Comparison of ENCODE assay signal across 9 mouse cellular contexts in genomic region chr5:114371331-114371730, GRCm38 (mm10). TPM values are rescaled to one million over a fixed set of nuclear protein-coding genes. Genes with fewer than 3 reads are reported as not detected.
DNase-seq lines count a peak whose midpoint lies in the region; ATAC-seq and TF ChIP-seq lines count a peak whose summit lies in the region.
"Had no signal": no experiment of that assay in that cellular context is flagged by ENCODE, and none has a peak within 500 bp of the region (broad histone marks: within the 10 kb centered on the region; RNA-seq: fewer than 3 reads in every experiment).

No protein-coding gene starts in this region.

- 15% methylated on average over 3 of the region's 3 CpGs for WGBS in heart, embryonic 11.5 days (ENCODE audit: insufficient replicate concordance)
- 13% methylated on average over 3 of the region's 3 CpGs for whole genome bisulfite sequencing in heart, embryonic 16.5 days
- WGBS in liver, embryonic 16.5 days (ENCODE audit: insufficient replicate concordance): 6% methylated on average over 3 of the region's 3 CpGs

- peaks cover 64% of the 10 kb centered on the region for H3K4me1 ChIP-seq in heart, embryonic 11.5 days (ENCODE audit: control insufficient read depth, insufficient read depth, low read length)
- H3K4me1 ChIP-seq in G1E (ENCODE audit: insufficient read depth, low read depth, low read length): peaks cover 83% of the 10 kb centered on the region
- H3K4me1 ChIP-seq in heart, embryonic 16.5 days (ENCODE audit: control insufficient read depth, insufficient read depth, low read length): peaks cover 62% of the 10 kb centered on the region
- peaks cover 55% of the 10 kb centered on the region for H3K4me1 ChIP-seq in liver, embryonic 16.5 days (ENCODE audit: control insufficient read depth, low read depth, low read length)

- H3K27me3 ChIP-seq in heart, embryonic 11.5 days (ENCODE audit: control insufficient read depth, insufficient read depth, low read length): no peaks in the 10 kb centered on the region
- H3K27me3 ChIP-seq in G1E (ENCODE audit: insufficient read depth, low read length): no peaks in the 10 kb centered on the region
- H3K27me3 ChIP-seq in heart, embryonic 16.5 days (ENCODE audit: control insufficient read depth, insufficient read depth, low read length): no peaks in the 10 kb centered on the region
- H3K27me3 ChIP-seq in liver, embryonic 16.5 days (ENCODE audit: control insufficient read depth, insufficient read depth, low read depth, low read length): no peaks in the 10 kb centered on the region
- H3K27me3 ChIP-seq: midbrain, embryonic 13.5 days had no signal

- ATAC-seq in heart, embryonic 11.5 days (replicated peaks; ENCODE audit: insufficient number of reproducible peaks, low FRiP score, low TSS enrichment): no peak
- peak; percentile 80 for ATAC-seq in G1E (ENCODE audit: extremely low read depth, insufficient number of reproducible peaks, low FRiP score, poor library complexity, severe bottlenecking)
- ATAC-seq in heart, embryonic 16.5 days (replicated peaks; ENCODE audit: extremely low read depth, insufficient read depth, low FRiP score): no peak
- peak; percentile 57 for ATAC-seq in liver, embryonic 16.5 days (ENCODE audit: low read depth)
- ATAC-seq: midbrain, embryonic 13.5 days had no signal

- H3K27ac ChIP-seq in heart, embryonic 11.5 days (ENCODE audit: low read depth, low read length): peak overlapping the region; percentile 52
- peak overlapping the region; percentile 85 for H3K27ac ChIP-seq in heart, embryonic 16.5 days (ENCODE audit: low read length)
- peak overlapping the region; percentile 28 for H3K27ac ChIP-seq in liver, embryonic 16.5 days (ENCODE audit: low read length)

- H3K4me3 ChIP-seq in heart, embryonic 11.5 days (ENCODE audit: low read depth, low read length): no peak overlapping the region
- H3K4me3 ChIP-seq in G1E (ENCODE audit: low read depth, low read length): peak overlapping the region; percentile 65; the same call in 1 of the 2 replicates
- H3K4me3 ChIP-seq in heart, embryonic 16.5 days (ENCODE audit: low read length): no peak overlapping the region
- H3K4me3 ChIP-seq in liver, embryonic 16.5 days (ENCODE audit: low read depth, low read length): no peak overlapping the region
- H3K4me3 ChIP-seq: midbrain, embryonic 13.5 days had no signal

- TF ChIP-seq CTCF in G1E (IDR thresholded peaks at IDR 0.05; ENCODE audit: low read depth, low read length): no peak

- DNase-seq in heart, adult 18-20 months: no peak
- DNase-seq in G1E (ENCODE audit: low spot score): peak; percentile 73
- DNase-seq in testis, postnatal 14 days (ENCODE audit: low spot score): no peak
- no peak for DNase-seq in embryo, embryonic 10 days (ENCODE audit: low spot score)
- DNase-seq in cerebellum, postnatal 36 days: no peak

- H3K9ac ChIP-seq in heart, embryonic 11.5 days (ENCODE audit: low read depth, low read length): peak overlapping the region; percentile 49; the same call in 1 of the 2 replicates
- peak overlapping the region; percentile 31; the same call in 1 of the 2 replicates for H3K9ac ChIP-seq in heart, embryonic 16.5 days (ENCODE audit: low read length)
- H3K9ac ChIP-seq in liver, embryonic 16.5 days (ENCODE audit: low read depth, low read length): no peak overlapping the region
- H3K9ac ChIP-seq: midbrain, embryonic 13.5 days had no signal

- peak overlapping the region; percentile 4 for H3K4me2 ChIP-seq in heart, embryonic 11.5 days
- H3K4me2 ChIP-seq in heart, embryonic 16.5 days (ENCODE audit: low read depth, low read length): peak overlapping the region; percentile 10; the same call in 1 of the 2 replicates
- H3K4me2 ChIP-seq in liver, embryonic 16.5 days (ENCODE audit: low read depth, low read length): peak overlapping the region; percentile 7; the same call in 1 of the 2 replicates
- H3K4me2 ChIP-seq: midbrain, embryonic 13.5 days had no signal

- no peaks in the 10 kb centered on the region for H3K9me3 ChIP-seq in heart, embryonic 11.5 days (replicated peaks; ENCODE audit: control insufficient read depth, low read length)
- no peaks in the 10 kb centered on the region for H3K9me3 ChIP-seq in G1E (replicated peaks)
- H3K9me3 ChIP-seq in heart, embryonic 16.5 days (replicated peaks; ENCODE audit: control insufficient read depth, low read length): no peaks in the 10 kb centered on the region
- H3K9me3 ChIP-seq in liver, embryonic 16.5 days (replicated peaks; ENCODE audit: control insufficient read depth, low read length): no peaks in the 10 kb centered on the region
- H3K9me3 ChIP-seq: midbrain, embryonic 13.5 days had no signal

- H3K36me3 ChIP-seq in heart, embryonic 11.5 days (ENCODE audit: control insufficient read depth, insufficient read depth, low read length): peaks cover 25% of the 10 kb centered on the region
- H3K36me3 ChIP-seq in G1E (replicated peaks): peaks cover 95% of the 10 kb centered on the region
- H3K36me3 ChIP-seq in heart, embryonic 16.5 days (ENCODE audit: control insufficient read depth, insufficient read depth): peaks cover 33% of the 10 kb centered on the region
- H3K36me3 ChIP-seq in liver, embryonic 16.5 days (ENCODE audit: control insufficient read depth, insufficient read depth): peaks cover 16% of the 10 kb centered on the region

RNA-seq across cellular contexts. Expression of gene Kctd10, which starts 9.0 kb away (rescaled TPM):
- polyA plus RNA-seq in heart, embryonic 11.5 days (2014; fragmentation: Nextera tagmentation; extraction: Ambion mirVana): 84.8 and 112 TPM in 2 replicates
- total RNA-seq in heart, adult 18-20 months (2021): 10 to 100 TPM; 49.1 to 51.0 TPM
- total RNA-seq in G1E (2014; fragmentation: Nextera tagmentation): 18.4 and 29.8 TPM in 2 replicates
- 40.8 and 44.1 TPM in 2 replicates for total RNA-seq in G1E (2017)
- 60.6 and 64.1 TPM in 2 replicates for polyA plus RNA-seq in G1E (2012)
- 112 and 119 TPM in 2 replicates for polyA plus RNA-seq in heart, embryonic 16.5 days (2015; fragmentation: Nextera tagmentation; extraction: Ambion mirVana)
- polyA plus RNA-seq in liver, embryonic 16.5 days (2015; fragmentation: Nextera tagmentation; extraction: Ambion mirVana): 21.9 and 22.8 TPM in 2 replicates

RNA-seq across cellular contexts. Expression of gene Ube3b, which starts 9.1 kb away (rescaled TPM):
- 43.0 and 54.7 TPM in 2 replicates for polyA plus RNA-seq in heart, embryonic 11.5 days (2014; fragmentation: Nextera tagmentation; extraction: Ambion mirVana)
- 10 to 100 TPM; 98.2 to 98.3 TPM for total RNA-seq in heart, adult 18-20 months (2021)
- total RNA-seq in G1E (2014; fragmentation: Nextera tagmentation) (59.4 and 65.0 TPM in 2 replicates), G1E (2017) (20.2 and 20.9 TPM in 2 replicates)
- polyA plus RNA-seq in G1E (2012): 51.3 and 61.3 TPM in 2 replicates
- polyA plus RNA-seq in heart, embryonic 16.5 days (2015; fragmentation: Nextera tagmentation; extraction: Ambion mirVana): 44.2 and 50.9 TPM in 2 replicates
- polyA plus RNA-seq in liver, embryonic 16.5 days (2015; fragmentation: Nextera tagmentation; extraction: Ambion mirVana): 16.9 and 21.2 TPM in 2 replicates

Comparison
In these comparisons a context has a peak if more than half of its experiments do, and no peak if none do; other contexts are left out.
1. ATAC-seq: peak in G1E (single experiment) and liver, embryonic 16.5 days (single experiment); none in heart, embryonic 11.5 days (single experiment) and heart, embryonic 16.5 days (single experiment).
2. H3K27ac ChIP-seq: peak in every context shown above with its lines; median percentile 85 in heart, embryonic 16.5 days; 52 in heart, embryonic 11.5 days; 28 in liver, embryonic 16.5 days.
3. Peak in every context shown above with its lines, with median percentiles within 50 percentile points of each other: H3K4me2 ChIP-seq.